Mouse (Mus musculus) hematopoietic stem cell, adult 5-6 weeks (primary cell): ENCODE measurements around the gene Vwa8. TPM values are rescaled to one million over a fixed set of nuclear protein-coding genes. Genes with fewer than 3 reads are reported as not detected.

Experiments used
- ATAC-seq, 2 experiments: fragments of 125-278 bp in 1 of 2; replicated peaks in 1 of 2; 2 replicates each; pipeline ENCODE4 v1.8.0; 2016 to 2017; ENCODE audit warnings: inconsistent platforms in 2 of 2, mild to moderate bottlenecking in 2 of 2, moderate number of reproducible peaks in 2 of 2, low read depth in 1 of 2, moderate TSS enrichment in 1 of 2; ENCODE audit not compliant: low FRiP score in 2 of 2, poor library complexity in 2 of 2, severe bottlenecking in 2 of 2, insufficient read depth in 1 of 2, low TSS enrichment in 1 of 2
- total RNA-seq: library from RNA; stranded (forward); fragments of 172-1452, 232-1000 nt; gene quantifications from 2 replicates; pipeline ENCODE4 v1.2.3, GENCODE M21; 2017

Vwa8 gene
- total RNA-seq, 1 experiment from 2014 or later, result 34.7 TPM

DNA sequence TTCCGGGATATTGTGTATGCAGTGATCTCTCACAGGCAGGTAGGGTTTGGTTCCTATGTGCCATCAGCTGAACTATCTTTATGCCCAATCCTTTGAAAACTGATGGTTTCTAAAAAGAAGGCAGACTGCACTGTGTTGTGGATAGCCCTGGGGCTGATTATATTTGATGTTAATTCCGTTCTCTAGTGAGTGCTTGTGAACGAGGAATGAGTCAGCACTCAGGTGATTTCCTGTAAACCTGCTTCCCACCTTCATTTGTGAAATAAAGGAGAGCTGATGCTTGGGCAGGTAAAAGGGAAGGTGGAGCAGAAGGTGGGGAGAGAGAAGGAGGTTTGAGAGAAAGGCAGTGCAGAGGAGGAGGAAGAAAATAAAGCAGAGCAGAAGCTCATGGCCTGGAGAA is 261.2 kb downstream of the Vwa8 start:
- ATAC-seq, result no peak

DNA sequence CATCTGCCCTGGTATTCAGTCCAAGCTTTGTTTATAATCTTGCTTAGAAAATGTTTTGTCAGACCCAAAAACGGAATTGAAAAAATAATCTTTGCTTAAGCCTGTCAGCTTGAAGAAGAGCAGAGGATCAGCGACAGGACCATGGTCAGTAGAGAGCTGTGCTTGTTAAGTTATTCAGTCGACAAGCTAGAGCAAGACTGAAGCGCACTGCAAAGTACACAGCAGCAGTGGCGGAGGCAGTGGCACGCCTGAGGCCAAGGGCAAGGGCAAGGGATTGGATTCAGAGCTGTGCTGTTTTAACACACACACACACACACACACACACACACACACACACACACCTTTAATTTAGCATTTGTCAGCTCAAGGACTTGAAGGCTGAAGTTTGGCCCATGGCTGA is 263.2 kb downstream of the Vwa8 start:
- ATAC-seq, result no peak

DNA sequence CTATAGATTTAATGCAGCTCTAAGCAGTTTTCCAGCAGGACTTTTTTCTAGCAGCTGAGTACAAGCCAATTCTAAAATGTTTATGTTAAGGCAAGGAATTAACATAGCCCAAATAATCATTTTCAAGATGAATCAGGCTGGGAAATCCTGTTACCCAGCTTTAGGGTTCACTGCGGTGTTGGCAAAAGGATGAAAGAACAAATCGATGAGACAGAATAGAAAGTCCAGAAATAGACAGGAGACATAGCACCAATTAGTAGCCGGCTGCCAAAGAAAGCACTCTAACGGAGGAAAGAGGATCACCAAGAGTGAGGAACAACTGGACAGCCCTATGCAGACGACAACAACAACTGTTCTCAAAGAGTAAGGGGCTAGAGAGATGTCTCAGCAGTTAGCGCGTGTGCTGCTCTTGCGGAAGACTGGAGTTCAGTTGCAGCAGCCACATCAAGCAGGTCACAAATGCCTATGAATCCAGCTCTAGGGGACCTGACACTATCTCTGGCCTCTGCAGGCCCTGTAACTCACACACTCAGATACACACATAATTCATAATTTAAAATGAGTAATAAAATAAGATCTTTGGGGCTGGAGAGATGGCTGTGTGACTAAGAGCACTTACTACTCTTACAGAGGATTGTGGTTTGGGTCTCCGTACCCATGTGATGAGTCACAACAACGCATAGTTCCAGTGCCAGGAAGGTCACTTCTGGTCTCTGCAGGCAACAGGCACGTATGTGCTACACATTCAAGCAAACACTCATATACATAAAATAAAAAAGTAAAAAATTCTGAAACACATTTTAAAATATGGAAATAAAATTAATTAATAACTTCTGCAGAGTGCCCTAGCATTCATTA is 265.9 kb downstream of the Vwa8 start:
- no peak for ATAC-seq

DNA sequence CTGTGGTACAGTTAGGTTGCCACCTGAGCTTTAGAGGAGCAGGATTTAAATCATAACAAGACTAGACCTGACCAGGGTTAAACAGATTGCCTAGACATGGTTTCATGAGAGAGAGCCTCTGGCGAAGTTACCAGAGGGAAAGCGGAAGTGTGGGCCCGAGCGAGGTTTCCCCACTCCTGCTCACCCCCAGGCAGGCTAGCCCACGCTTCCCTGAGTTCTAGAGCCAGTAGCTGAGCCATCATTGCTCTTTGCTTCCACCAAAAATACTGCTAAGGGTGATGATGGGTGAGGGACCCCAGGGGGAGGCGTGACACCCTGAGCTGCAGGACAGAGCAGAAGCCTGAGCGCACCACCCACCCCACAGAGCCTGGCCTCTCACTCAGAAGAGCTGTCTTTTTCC is 269.6 kb downstream of the Vwa8 start:
- peak; percentile 30 to 32; a peak in 1 of 4 replicates for ATAC-seq

DNA sequence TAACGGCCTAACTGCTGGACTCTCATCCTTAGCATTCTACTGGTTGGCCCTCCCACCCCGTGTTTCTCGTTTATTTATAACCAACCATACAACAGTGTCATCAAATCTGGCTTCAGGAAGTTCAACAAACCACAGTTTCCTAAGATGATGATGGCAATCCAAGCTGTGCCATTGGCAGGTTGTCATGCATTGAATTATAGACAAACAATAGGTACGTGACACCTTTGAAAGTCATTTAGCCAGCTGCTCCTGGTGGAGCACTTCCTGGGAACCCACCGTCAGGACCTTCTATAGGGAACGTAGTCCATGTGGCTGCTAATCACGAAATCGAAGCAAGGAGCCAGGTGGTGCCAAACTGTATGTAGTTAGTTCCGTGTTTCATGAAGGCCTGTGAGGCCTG is 270.5 kb downstream of the Vwa8 start:
- ATAC-seq, result no peak

DNA sequence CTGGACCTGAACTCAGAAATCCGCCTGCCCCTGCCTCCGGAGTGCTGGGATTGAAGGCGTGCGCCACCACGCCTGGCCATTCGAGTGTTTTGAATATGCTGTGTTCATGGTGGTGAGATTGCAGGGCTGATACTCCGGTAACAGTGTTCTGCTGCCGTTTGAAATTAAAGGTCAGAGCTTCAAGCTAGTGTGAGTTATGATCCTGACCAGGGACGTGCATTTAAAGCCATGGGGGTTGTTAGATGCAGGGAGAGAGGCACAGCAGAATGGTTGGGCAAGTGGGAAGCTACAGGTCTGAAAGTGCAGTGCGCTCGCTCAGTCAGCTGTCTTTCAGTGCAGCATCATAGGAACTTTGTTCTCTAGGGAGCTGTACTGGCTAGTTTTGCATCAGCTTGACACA is 271.8 kb downstream of the Vwa8 start:
- ATAC-seq, result no peak

DNA sequence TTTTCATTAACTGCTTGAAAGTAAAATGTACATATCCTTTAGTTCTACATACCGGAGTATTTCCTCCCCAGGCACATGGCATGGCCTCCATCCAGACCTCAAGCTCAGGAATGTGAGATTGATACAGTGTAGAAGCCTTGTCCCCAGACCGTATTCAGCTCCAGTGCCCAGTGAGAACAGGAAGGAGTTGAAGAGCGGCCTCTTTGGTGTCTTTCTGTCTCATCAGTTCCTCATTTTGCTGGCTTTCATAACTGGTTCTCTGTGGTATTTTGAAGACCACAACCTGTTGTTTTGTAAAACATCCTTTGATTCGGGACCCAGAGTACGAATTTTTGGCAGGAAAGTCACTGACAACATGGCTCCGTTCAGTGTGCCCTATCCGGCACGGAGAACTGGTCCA is 274.6 kb downstream of the Vwa8 start:
- peak; percentile 79 to 89 for ATAC-seq

DNA sequence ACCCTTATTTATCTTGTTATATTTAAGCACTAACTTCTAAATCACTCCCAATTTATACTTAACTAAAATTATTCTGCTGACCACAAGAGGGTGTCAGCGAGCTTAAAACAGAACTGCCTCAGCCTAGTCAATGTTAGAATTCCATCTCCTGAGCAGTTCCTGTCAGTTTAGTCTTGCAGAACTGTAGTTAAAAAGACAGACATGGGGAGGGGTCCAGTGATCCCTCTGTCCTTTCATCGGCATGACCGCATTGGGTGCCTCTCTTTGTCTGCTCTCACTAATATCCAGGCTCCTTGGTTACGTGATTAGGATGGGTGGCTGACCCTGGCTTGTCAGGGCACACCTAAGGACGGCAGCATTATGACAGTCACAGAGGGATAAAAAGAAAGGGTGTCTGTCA is 275.8 kb downstream of the Vwa8 start:
- peak; percentile 43 to 47; a peak in 2 of 4 replicates for ATAC-seq

DNA sequence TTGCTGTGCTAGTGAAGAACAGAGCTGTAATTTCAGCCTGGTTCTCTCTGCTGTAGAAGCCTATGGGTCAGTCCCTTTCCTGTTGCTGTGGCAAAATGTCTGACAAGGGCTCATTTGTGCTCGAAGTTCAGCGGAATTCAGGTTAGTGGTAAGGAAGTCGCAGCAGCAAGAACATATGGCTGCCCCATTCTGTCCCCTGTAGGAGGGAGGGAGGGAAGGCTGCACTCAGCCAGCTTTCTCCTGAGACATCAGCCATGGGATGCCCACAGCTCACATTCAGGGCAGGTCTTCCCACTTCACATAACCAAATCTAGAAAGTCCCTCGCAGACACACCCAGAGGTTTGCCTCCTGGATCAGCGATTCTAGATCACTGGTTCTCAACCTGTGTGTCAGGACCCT is 277.3 kb downstream of the Vwa8 start:
- no peak for ATAC-seq

DNA sequence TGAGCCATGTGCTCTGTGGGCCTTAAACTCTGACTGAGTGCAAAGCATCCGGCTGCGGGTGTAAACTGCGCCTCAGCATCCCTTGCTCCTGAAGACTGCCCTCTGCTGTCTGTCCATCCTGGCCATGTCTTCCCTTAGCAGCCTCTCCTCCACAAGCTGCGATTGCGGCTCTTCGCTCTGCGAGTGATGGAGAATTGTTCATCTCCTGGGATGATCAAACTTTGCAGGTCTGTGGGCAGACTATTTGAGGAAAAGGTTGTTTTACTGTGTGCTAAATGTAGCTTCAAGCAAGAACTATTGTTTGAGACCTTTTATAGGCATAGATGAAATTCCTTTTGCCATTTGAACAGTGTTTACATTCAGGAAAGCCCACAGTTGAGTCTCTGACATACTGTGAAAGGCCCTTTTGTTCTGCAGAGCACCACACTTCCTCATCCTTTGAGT is 286.1 kb downstream of the Vwa8 start:
- no peak for ATAC-seq

DNA sequence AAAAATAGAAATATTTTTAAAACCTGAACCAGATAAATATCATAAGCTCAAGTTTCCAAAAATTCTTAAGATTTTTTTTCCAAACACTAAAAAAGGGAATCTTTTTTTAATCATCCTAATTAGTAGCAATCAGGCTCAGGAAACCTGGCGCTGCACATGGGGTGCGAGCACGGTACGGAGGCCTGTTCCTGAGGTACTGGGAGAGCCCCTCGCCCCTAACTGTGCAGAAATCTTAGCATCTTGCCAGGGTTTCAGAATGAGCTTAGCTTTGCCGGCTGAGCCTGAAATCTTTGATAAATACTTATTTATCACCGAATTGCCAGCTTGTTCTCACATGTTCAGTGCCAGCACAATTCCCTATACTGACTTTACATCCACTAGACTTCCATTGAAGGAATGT is 286.6 kb downstream of the Vwa8 start:
- no peak for ATAC-seq

DNA sequence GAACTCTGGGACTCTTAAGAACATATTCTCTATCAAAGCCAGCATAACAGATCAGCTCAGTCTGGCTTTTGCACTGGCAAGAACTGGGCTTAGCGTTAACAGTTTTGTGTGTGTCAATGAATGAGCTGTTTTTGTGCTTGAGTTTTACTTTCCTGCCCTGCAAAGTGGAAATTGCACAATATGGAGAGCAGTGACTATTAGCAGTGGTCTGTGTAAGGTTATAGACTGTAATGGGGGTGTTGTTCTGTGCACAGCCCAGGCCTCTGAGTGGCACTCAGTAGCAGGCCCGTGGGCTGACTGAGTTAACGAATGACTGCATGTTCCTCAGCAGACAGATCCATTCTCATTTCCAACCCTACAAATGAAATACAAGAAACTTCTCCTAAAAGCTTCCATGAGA is 287.7 kb downstream of the Vwa8 start:
- no peak for ATAC-seq

DNA sequence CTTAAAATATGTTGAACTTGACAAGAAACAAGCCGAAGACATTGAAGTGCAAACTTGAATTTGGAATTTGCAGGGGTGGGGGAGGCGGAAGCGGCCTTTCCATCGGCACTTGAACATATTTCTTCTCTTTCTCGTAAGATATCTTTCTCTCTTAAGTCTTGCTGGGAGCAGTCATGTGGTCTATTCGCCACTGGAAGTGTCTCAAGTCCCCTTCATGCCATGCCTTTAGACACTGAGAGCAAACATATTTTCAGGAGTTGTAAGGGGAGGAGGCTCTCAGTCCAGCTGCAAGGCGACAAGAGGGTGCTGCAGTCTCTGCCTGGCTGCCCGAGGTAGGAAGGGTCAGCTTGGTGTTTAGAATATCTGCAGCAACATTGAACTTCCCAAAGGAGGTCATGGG is 288.2 kb downstream of the Vwa8 start:
- no peak for ATAC-seq

DNA sequence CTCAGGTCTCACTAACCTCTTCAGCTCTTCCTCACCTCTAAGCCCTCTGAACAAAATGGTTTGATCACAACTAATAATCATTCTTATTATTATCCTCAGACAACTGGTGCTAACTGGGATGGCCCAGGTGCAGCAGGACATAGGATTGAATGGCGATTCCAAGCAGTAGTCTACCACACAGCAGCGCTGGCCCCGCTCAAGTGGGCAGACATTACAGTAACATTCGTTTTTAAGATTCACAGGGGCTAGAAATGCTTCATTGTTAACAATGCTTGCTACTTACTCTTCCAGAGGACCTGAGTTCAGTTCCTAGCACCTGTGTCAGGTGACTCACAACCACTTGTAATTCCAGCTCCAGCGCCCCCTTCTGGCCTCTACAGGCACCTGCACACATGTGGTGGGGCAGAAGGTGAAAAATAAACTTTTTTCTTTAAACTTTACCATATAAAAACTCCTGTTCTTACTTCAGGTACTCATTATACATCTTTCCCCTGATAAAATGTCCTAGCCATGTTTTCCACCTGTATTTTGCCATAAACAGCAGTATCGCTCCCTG is 290.3 kb downstream of the Vwa8 start:
- ATAC-seq, result no peak

DNA sequence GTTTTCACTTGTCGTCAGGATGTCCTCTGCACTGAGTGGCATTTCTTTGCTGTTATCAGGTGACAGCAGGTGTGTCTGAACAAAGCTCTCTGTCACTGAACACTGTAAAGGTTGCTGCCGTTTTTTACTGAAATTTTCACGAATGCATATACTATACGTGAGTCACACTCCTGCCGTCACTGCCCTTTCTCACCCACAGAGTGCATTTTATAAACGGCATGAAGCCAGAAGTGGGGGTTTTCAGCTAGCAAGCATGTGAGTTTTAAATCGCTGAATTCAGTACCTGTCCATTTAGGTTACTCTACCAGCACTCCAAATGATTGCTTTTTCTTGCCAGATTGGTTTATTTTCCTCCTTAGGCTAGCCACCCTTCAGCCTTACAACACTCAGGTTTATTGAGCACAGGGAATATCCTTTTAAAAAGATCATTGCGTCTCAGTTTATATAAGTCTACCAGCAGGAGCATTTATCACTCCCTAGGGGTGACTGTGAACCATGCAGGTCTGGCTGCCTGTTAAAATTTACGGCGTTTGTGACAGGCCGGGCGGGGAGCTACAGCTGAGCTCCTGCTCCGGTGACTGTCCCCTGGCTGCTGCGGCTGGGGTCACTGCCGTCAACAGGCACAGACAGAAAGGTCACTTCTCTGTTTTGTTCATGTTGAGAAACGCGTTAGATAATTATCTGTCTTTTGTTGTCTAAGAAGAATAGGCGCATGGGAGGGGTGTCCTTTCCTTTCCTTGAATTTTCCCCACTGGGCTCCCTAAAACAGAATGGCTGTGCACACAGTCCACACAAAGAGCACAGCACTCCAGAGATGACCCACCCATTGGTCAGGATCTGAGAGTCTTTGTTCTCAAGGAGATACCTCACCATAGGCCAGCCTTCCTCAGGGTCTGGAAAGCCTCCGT is 291.3 kb downstream of the Vwa8 start:
- peak; percentile 71 to 76 for ATAC-seq

DNA sequence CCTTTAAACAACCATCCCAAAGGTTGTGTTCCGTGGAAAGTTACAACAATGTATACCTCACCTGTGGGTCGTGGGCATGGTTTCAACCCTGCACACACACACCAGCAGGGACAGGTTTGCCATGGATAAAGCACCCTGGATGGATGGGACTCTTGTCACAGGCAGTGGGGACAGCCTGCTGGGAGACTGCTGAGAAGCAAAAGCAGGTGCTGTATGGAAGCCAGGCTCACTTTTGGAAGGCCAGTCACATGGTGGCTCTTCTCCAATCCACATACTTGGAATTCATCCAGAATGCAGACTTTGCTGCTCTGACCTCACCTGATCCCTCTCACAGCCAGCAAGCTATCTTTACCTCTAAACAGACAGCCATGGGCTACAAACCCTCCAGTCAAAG is 292.0 kb downstream of the Vwa8 start:
- no peak for ATAC-seq

DNA sequence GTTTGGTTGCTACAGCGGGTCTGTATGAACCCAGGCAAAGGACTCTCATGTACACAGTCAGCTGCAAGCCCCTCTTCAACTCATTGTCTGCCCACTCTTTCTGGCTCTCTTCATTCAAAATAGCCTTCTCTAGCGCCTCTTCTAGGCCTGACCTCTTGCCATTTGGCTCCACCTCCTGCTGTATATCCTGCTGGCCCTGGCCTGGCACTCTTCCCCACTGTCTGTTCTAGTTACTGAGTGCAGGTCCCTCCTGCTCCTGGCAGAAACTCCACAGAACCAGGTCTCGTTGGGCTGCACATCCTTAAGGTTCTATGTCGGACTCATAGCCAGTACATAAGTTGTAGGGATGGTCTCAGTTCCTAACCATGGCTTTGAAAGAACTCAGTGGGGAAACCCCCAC is 293.5 kb downstream of the Vwa8 start:
- ATAC-seq, result no peak

DNA sequence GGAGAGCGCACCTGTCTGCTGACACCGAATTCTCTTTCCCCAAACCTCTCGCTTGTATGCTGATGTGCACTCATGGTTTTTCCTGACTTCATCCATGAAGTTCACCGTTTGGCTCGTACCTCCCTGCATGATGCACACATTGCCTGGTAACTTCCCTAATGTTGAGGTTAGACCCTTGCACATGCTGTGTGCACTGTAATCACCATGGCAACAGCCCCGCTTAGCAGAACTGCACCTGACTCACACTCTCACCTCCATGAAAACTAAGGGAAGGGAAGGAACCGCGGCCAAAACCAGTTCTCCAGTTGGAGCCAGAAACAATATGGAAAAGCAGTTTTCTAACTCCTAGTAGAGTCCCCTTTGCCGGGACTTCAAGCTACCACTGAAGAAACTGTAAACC is 294.8 kb downstream of the Vwa8 start:
- peak in 1 of 2 experiments; percentile 12; a peak in 2 of 4 replicates for ATAC-seq
